Mouse (Mus musculus) stomach, embryonic 14.5 days (tissue): ENCODE results near the gene Pi4ka. TPM values are rescaled to one million over a fixed set of nuclear protein-coding genes. Genes with fewer than 3 reads are reported as not detected.
A peak's percentile ranks its signal among the peaks of the same experiment; 100 is the strongest.

Source experiments
- ATAC-seq: fragments of 200-750 bp; cut with Nextera tagmentation; 2 replicates; pipeline ENCODE4 v1.8.0; 2017; ENCODE audit warnings: low read depth, moderate TSS enrichment; ENCODE audit not compliant: insufficient number of reproducible peaks, insufficient read depth, low FRiP score
- H3K27ac ChIP-seq: fragments of 300-500 bp; sonication (generic); 2 replicates; pipeline ENCODE4 v1.5.1; 2014; ENCODE audit warnings: mild to moderate bottlenecking, low read length, moderate library complexity, mixed read lengths
- H3K27me3 ChIP-seq: fragments of 300-500 bp; sonication (generic); 2 replicates; pipeline ENCODE4 v1.6.1; 2014; ENCODE audit warnings: low read length, control low read depth, mixed read lengths; ENCODE audit not compliant: control insufficient read depth, insufficient read depth
- H3K36me3 ChIP-seq: fragments of 300-500 bp; sonication (generic); 2 replicates; pipeline ENCODE4 v1.6.1; 2014; ENCODE audit warnings: mild to moderate bottlenecking, control low read depth, low read length, moderate library complexity, mixed read lengths; ENCODE audit not compliant: control insufficient read depth, insufficient read depth
- H3K4me1 ChIP-seq: fragments of 300-500 bp; sonication (generic); 2 replicates; pipeline ENCODE4 v1.6.1; 2014; ENCODE audit warnings: low read length, control low read depth, mixed read lengths; ENCODE audit not compliant: control insufficient read depth, insufficient read depth
- H3K4me2 ChIP-seq: fragments of 300-500 bp; sonication (generic); replicated peaks from 2 replicates; pipeline ENCODE4 v1.6.1; 2014; ENCODE audit warnings: low read depth, low read length, control low read depth
- H3K4me3 ChIP-seq: fragments of 300-500 bp; sonication (generic); 2 replicates; pipeline ENCODE4 v1.5.1; 2014; ENCODE audit warnings: low read depth, low read length, control low read depth
- H3K9ac ChIP-seq: fragments of 300-500 bp; sonication (generic); replicated peaks from 2 replicates; pipeline ENCODE4 v1.6.1; 2014; ENCODE audit warnings: low read depth, mild to moderate bottlenecking, control low read depth, low read length, moderate library complexity, mixed read lengths
- H3K9me3 ChIP-seq: fragments of 300-500 bp; sonication (generic); 2 replicates; pipeline ENCODE4 v1.6.1; 2016; ENCODE audit warnings: low read depth, low read length, control low read depth; ENCODE audit not compliant: control insufficient read depth
- WGBS: fragments of 180-500 bp; shearing (Covaris S2); extraction: QIAGEN DNeasy Blood & Tissue Kit; methylation state at CpG from one replicate; pipeline ENCODE4 v1.1.7; 2014; 5-methylcytosine and 5-hydroxymethylcytosine counted together
- polyA plus RNA-seq: library from polyadenylated mRNA; unstranded; fragments of >200 nt; fragmentation: Nextera tagmentation; extraction: Ambion mirVana; gene quantifications from 2 replicates; pipeline ENCODE4 v1.2.1, GENCODE M21; 2014

Gene Pi4ka
- polyA plus RNA-seq, 1 experiment from 2014 or later, result 42.8 TPM

DNA sequence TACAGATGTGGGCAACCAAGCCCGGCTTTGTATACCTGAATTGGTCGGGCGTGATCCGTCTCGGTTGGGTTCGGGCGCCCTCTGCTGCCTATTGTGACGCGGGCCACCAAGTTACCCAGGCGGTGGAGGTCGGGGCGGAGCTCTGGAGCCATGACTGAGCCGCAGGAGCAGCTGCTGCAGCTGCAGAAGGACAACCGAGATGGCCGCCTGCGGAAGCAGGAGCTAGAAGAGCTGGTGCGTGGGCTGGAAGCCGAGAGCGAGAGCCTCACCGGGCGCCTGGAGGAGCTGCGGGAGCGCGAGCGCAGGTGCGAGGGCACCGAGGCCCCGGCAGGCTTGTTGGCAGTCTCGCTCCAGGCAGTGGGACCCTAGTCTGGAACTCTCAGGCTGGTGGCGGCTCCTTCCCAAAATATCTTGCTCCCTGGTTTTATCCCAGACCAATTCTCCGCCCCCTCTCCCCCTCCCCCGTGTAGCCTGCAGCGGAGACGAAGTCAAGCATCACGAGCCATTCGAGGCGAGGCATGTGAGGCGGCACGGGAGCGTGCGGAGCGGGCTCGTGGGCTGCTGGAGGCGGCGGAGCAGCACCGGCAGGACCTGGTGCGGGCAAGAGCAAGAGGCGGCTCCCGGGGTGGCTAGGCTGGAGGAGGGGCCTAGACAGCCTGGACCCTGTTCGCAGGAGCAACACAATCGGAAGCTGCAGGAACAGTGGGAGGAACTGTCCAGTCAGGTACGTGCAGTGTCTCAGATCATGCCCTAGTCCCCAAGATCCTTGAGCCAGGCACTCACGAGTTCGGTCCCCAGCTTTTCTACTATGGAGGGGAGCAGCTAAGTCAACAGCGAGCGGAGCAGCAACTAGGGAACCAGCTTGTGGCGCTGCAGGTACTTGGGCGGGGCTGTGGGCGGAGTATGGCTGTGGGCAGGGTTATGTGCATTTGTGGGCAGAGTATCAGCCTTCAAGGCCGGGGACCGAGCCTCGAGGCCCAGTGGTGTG, 129.7 kb downstream of the Pi4ka start:
- H3K9ac ChIP-seq, result peak overlapping the region; percentile 42; the same call in 1 of the 2 replicates
- H3K4me3 ChIP-seq, result peak overlapping the region; percentile 58
- peaks cover 5% of the 10 kb centered on the region; the same call in 1 of the 2 replicates for H3K36me3 ChIP-seq
- H3K27me3 ChIP-seq, result 0 out of 2 replicates have a peak, but pooled peaks cover 8% of the 10 kb centered on the region
- under 1% methylated on average over 62 of the region's 62 CpGs for WGBS
- 0 out of 2 replicates have a peak overlapping the region, but pooled peaks have one; percentile 67 for H3K27ac ChIP-seq
- peak overlapping the region; percentile 95 for H3K4me2 ChIP-seq
- ATAC-seq, result peak; percentile 88
- H3K4me1 ChIP-seq, result peaks cover 10% of the 10 kb centered on the region; the same call in 1 of the 2 replicates
- no peaks in the 10 kb centered on the region for H3K9me3 ChIP-seq

DNA sequence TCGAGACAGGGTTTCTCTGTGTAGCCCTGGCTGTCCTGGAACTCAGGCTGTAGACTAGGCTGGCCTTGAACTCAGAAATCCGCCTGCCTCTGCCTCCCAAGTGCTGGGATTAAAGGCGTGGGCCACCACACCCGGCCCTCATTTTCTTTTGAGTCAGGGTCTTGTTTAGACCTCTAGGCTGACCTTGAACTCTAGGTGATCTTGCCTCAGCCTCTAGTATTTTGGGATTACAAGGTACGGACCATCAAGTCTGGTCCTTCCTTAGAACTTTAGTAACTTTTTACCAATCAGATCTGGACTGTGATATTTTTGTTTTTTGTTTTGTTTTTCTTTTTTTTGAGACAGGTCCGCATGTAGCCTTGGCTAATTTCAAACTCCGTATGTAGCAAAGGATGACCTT, 130.4 kb downstream of the Pi4ka start, which contains the start of gene Tmem191c:
Gene Tmem191c, plus strand, starts transcription at position 357 of the 400 bp plus-strand sequence.
- peak within 1 kb of the TSS; percentile 58 for H3K4me3 ChIP-seq
- WGBS, result 57% methylated on average over 7 of the region's 7 CpGs

DNA sequence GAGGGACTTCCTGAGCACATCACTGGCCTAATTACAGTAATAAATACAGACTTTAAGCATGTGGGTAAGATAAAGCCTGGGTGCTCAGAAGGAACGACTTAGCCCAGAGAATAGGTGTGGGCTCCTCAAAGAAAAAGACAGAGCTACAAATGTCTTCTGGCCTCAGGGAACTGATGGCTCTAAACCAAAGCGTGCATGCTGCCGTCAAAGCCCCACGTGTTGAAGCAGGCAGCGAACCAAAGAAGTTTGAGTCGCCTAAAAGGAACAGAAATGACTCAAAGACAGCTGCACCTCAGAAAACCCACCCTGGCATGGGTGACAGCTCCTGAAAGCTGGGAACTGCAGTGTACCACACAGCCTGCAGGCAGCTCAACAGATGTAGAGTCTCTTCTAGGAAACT, 134.3 kb downstream of the Pi4ka start:
- H3K27ac ChIP-seq, result no peak overlapping the region
- H3K9ac ChIP-seq, result no peak overlapping the region
- ATAC-seq, result no peak
- peaks cover under 1% of the 10 kb centered on the region; the same call in 1 of the 2 replicates for H3K4me1 ChIP-seq
- no peaks in the 10 kb centered on the region for H3K36me3 ChIP-seq
- H3K4me2 ChIP-seq, result no peak overlapping the region
- 71% methylated on average over 6 of the region's 6 CpGs for WGBS
- no peaks in the 10 kb centered on the region for H3K27me3 ChIP-seq
- peaks cover 5% of the 10 kb centered on the region; the same call in 1 of the 2 replicates for H3K9me3 ChIP-seq
- H3K4me3 ChIP-seq, result no peak overlapping the region

More for the DNA sequence above, 130.4 kb downstream of the Pi4ka start, which contains the start of gene Tmem191c:
- peak within 1 kb of the TSS; percentile 42; the same call in 1 of the 2 replicates for H3K9ac ChIP-seq
- H3K27me3 ChIP-seq, result 0 out of 2 replicates have a peak, but pooled peaks cover 8% of the 10 kb centered on the region
- ATAC-seq, result no peak
- peaks cover 4% of the 10 kb centered on the region; the same call in 1 of the 2 replicates for H3K9me3 ChIP-seq
- peak within 1 kb of the TSS; percentile 95 for H3K4me2 ChIP-seq
- peaks cover 10% of the 10 kb centered on the region; the same call in 1 of the 2 replicates for H3K4me1 ChIP-seq
- H3K36me3 ChIP-seq, result peaks cover 5% of the 10 kb centered on the region; the same call in 1 of the 2 replicates
- 0 out of 2 replicates have a peak within 1 kb of the TSS, but pooled peaks have one; percentile 67 for H3K27ac ChIP-seq

DNA sequence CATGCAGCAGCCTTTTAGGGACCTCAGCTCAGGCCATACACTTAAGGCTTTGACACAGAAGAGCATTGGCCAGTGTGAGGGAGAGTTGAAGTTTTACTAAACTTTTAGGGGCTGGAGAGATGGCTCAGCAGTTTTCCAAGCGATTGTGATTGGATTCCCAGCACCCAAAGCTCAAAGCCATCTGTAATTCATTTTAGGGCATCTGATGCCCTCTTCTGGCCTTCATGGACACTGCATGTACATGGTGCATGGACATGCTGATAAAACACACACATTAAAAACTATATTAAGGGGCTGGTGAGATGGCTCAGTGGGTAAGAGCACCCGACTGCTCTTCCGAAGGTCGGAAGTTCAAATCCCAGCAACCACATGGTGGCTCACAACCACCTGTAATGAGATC, 135.0 kb downstream of the Pi4ka start:
- Histone ChIP-seq H3K9ac (no peak overlapping the region), H3K4me2 (no peak overlapping the region), H3K36me3 (no peaks in the 10 kb centered on the region), H3K4me3 (no peak overlapping the region), H3K27me3 (no peaks in the 10 kb centered on the region), H3K27ac (no peak overlapping the region), H3K4me1 (no peaks in the 10 kb centered on the region), H3K9me3 (peaks cover 5% of the 10 kb centered on the region; the same call in 1 of the 2 replicates)
- no peak for ATAC-seq
- 72% methylated on average over 4 of the region's 4 CpGs for WGBS

DNA sequence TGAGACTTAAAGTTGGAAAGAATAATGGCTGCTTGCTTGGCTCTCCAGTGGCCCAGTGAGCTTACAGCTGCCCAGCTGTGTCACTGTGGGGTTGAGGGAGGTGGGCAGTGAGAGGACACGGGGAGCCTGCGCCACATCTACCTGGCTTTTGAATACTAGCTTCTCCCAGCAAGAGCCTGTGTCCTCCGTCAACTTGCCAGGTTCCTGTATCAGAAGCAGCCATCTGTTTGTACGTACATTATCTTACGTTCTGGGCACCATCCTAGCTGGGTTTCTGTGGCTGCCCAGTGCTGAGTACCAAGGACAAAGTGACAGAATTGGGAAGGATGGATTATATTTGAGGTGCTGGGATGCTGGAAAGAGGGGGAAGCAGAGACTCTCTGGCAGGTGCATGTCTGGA, 136.2 kb downstream of the Pi4ka start:
- Histone ChIP-seq H3K36me3 (no peaks in the 10 kb centered on the region), H3K9me3 (peaks cover 5% of the 10 kb centered on the region; the same call in 1 of the 2 replicates), H3K4me2 (no peak overlapping the region), H3K4me1 (no peaks in the 10 kb centered on the region), H3K27ac (no peak overlapping the region), H3K4me3 (no peak overlapping the region), H3K27me3 (no peaks in the 10 kb centered on the region), H3K9ac (no peak overlapping the region)
- WGBS, result 85% methylated on average over 5 of the region's 5 CpGs
- ATAC-seq, result no peak

DNA sequence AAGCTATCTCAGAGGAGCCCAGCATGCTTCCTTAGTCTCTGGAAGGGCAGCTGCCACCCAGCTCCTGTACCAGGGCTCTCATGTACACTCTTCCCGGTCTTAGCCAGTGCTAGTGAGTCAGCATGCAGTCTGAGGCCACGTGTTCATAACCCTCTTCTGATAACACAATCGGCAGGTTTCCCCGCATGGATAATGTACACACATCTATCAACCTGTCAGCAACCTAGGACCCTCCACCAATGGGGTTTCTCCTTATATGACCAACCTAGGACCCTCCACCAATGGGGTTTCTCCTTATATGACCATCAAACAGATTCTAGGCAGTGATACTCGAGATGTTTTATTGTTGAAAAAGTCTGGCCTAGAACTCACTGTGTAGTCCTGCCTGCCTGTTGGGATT, 138.2 kb downstream of the Pi4ka start:
- H3K4me2 ChIP-seq, result no peak overlapping the region
- peaks cover 5% of the 10 kb centered on the region; the same call in 1 of the 2 replicates for H3K9me3 ChIP-seq
- H3K4me1 ChIP-seq, result no peaks in the 10 kb centered on the region
- H3K27ac ChIP-seq, result no peak overlapping the region
- peak; percentile 81 for ATAC-seq
- no peaks in the 10 kb centered on the region for H3K27me3 ChIP-seq
- H3K9ac ChIP-seq, result no peak overlapping the region
- 40% methylated on average over 5 of the region's 5 CpGs for WGBS
- H3K36me3 ChIP-seq, result no peaks in the 10 kb centered on the region
- H3K4me3 ChIP-seq, result no peak overlapping the region

DNA sequence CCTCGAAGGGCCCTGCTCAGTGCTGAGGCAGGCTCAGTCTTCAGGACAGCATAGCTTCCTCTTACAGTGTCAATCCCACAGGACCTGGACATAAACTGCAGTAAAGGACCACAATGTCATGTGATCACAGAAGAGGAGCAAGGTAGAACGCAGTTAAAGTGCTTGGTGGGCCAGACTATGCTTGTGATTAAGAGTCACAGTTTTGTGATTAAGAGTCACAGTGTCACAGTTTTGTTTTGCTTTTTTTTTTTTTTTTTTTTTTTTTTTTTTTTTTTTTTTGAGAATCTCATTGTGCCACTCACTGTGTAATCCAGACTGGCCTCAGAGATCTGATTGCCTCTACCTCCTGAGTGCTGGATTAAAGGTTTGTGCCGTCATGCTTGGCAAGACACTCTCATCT, 140.0 kb downstream of the Pi4ka start:
- H3K27ac ChIP-seq, result no peak overlapping the region
- H3K9me3 ChIP-seq, result peaks cover 5% of the 10 kb centered on the region; the same call in 1 of the 2 replicates
- ATAC-seq, result no peak
- H3K4me2 ChIP-seq, result no peak overlapping the region
- 79% methylated on average over 3 of the region's 3 CpGs for WGBS
- no peaks in the 10 kb centered on the region for H3K27me3 ChIP-seq
- H3K4me3 ChIP-seq, result no peak overlapping the region
- no peaks in the 10 kb centered on the region for H3K4me1 ChIP-seq
- H3K36me3 ChIP-seq, result no peaks in the 10 kb centered on the region
- H3K9ac ChIP-seq, result no peak overlapping the region

GRCm38 (mm10) chr16:17261341-17261740, 144.8 kb downstream of the Pi4ka start:
- Histone ChIP-seq H3K27ac (no peak overlapping the region), H3K27me3 (no peaks in the 10 kb centered on the region), H3K4me2 (no peak overlapping the region), H3K36me3 (peaks cover 24% of the 10 kb centered on the region), H3K4me3 (no peak overlapping the region), H3K4me1 (no peaks in the 10 kb centered on the region), H3K9ac (no peak overlapping the region), H3K9me3 (no peaks in the 10 kb centered on the region)
- ATAC-seq, result no peak
- 92% methylated on average over 1 of the region's 1 CpGs for WGBS
